Mouse (Mus musculus): ENCODE data around the gene Helz2. TPM values are rescaled to one million over a fixed set of nuclear protein-coding genes. Genes with fewer than 3 reads are reported as not detected.
A peak's percentile ranks its signal among the peaks of the same experiment; 100 is the strongest.
"Not testable (repeated sequence)": the region's sequence is repeated elsewhere in the genome, so short reads cannot be mapped to it uniquely, and the experiment has no call there.

Helz2 gene
- polyA plus RNA-seq, 1 experiment from 2014 or later: 0.39 TPM

DNA sequence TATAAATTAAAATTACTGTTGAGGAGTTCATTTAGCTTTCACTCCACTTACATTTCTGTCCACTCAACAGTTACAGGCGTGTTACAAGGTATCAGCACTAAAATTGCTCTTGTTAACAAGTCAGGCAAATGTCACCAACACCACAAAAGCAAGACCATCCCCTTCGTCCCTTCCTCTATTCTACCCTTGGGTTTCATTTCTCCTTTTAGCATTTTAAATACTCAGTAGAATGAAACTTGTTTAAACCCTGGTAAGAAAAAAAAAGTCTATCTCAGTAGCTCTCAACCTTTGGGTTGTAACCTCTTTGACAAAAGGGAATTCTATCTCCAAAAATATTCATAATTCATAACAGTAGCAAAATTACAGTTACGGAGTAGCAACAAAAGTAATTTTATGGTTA, 48.8 kb downstream of the Helz2 start:
- Histone ChIP-seq H3K4me2 (ENCODE audit: low read length) (no peak overlapping the region), H3K27ac (replicated peaks; ENCODE audit: low read depth, low read length) (no peak overlapping the region), H3K9me3 (ENCODE audit: control insufficient read depth, low read length) (no peaks in the 10 kb centered on the region), H3K9ac (replicated peaks; ENCODE audit: low read length) (no peak overlapping the region), H3K4me3 (replicated peaks; ENCODE audit: low read depth, low read length) (no peak overlapping the region), H3K4me1 (ENCODE audit: control insufficient read depth, insufficient read depth, low read length) (peaks cover 8% of the 10 kb centered on the region), H3K27me3 (ENCODE audit: control insufficient read depth, insufficient read depth, low read length) (no peaks in the 10 kb centered on the region), H3K36me3 (ENCODE audit: control insufficient read depth, insufficient read depth, low read length) (peaks cover 10% of the 10 kb centered on the region)
- DNase-seq (no peak), ATAC-seq (ENCODE audit: low FRiP score, low TSS enrichment) (no peak)
- 80% methylated on average over 3 of the region's 3 CpGs for WGBS

DNA sequence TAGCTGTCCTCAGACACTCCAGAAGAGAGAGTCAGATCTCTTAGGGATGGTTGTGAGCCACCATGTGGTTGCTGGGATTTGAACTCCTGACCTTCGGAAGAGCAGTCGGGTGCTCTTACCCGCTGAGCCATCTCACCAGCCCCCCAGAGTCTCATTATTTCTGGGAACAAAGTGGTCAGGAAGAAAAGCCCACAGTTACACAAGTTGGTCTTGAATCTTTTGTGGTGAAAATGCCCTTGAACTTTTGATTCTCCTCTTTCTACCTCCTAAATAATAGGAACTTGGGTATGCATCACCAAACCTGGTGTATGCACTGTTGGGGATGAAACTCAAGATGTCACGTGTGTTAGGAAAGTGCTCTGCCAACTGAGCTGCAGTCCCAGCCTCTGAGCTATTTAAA, 49.9 kb downstream of the Helz2 start:
- Histone ChIP-seq H3K36me3 (ENCODE audit: control insufficient read depth, insufficient read depth, low read length) (peaks cover 10% of the 10 kb centered on the region), H3K9ac (replicated peaks; ENCODE audit: low read length) (no peak overlapping the region), H3K27ac (replicated peaks; ENCODE audit: low read depth, low read length) (no peak overlapping the region), H3K4me2 (ENCODE audit: low read length) (no peak overlapping the region), H3K4me1 (ENCODE audit: control insufficient read depth, insufficient read depth, low read length) (peaks cover 8% of the 10 kb centered on the region), H3K9me3 (ENCODE audit: control insufficient read depth, low read length) (no peaks in the 10 kb centered on the region), H3K27me3 (ENCODE audit: control insufficient read depth, insufficient read depth, low read length) (no peaks in the 10 kb centered on the region), H3K4me3 (replicated peaks; ENCODE audit: low read depth, low read length) (no peak overlapping the region)
- DNase-seq: no peak
- ATAC-seq (ENCODE audit: low FRiP score, low TSS enrichment): no peak
- WGBS: 55% methylated on average over 4 of the region's 4 CpGs

DNA sequence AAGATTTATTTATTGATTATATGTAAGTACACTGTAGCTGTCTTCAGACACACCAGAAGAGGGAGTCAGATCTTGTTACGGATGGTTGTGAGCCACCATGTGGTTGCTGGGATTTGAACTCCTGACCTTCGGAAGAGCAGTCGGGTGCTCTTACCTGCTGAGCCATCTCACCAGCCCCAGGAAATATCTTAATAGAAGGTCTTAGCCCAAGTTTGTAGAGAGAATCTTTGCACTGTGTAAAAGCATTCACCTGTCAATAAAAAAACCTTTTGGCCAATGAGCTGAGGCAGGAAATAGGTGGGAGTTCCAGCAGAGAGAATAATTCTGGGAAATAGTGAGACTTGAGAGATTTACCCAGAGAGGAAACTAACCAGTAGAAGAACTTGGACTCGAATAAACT, 50.4 kb downstream of the Helz2 start:
- H3K9ac ChIP-seq (replicated peaks; ENCODE audit: low read length); H3K9me3 ChIP-seq (ENCODE audit: control insufficient read depth, low read length); H3K4me1 ChIP-seq (ENCODE audit: control insufficient read depth, insufficient read depth, low read length); ATAC-seq (ENCODE audit: low FRiP score, low TSS enrichment); H3K4me2 ChIP-seq (ENCODE audit: low read length); H3K27ac ChIP-seq (replicated peaks; ENCODE audit: low read depth, low read length); H3K4me3 ChIP-seq (replicated peaks; ENCODE audit: low read depth, low read length); H3K27me3 ChIP-seq (ENCODE audit: control insufficient read depth, insufficient read depth, low read length); DNase-seq; H3K36me3 ChIP-seq (ENCODE audit: control insufficient read depth, insufficient read depth, low read length): not testable (repeated sequence)
- 82% methylated on average over 4 of the region's 4 CpGs for WGBS

DNA sequence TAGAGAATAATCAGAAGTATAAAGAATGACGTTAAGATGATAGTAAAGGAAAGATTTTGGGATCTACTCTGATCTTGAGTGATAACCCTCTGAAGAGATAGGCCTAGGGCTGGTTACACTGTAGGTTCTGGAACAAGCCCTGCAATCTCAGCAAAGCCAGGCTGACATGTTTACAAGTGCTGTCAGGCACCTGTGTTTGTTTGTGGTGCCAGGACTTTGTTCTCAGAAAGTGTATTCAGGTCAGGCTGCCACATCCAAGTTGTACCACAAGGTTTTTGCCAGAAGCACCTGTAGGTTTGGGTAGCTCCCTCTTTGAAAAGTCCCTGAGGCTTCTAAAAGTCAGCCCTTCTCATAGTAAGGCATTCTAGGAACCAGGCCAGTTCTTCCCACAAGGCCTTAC, 52.5 kb downstream of the Helz2 start:
- H3K27me3 ChIP-seq (ENCODE audit: control insufficient read depth, insufficient read depth, low read length): no peaks in the 10 kb centered on the region
- H3K4me3 ChIP-seq (replicated peaks; ENCODE audit: low read depth, low read length): no peak overlapping the region
- no peak for ATAC-seq (ENCODE audit: low FRiP score, low TSS enrichment)
- H3K9me3 ChIP-seq (ENCODE audit: control insufficient read depth, low read length): no peaks in the 10 kb centered on the region
- peaks cover 10% of the 10 kb centered on the region for H3K36me3 ChIP-seq (ENCODE audit: control insufficient read depth, insufficient read depth, low read length)
- no peak overlapping the region for H3K4me2 ChIP-seq (ENCODE audit: low read length)
- no peak overlapping the region for H3K9ac ChIP-seq (replicated peaks; ENCODE audit: low read length)
- no peak overlapping the region for H3K27ac ChIP-seq (replicated peaks; ENCODE audit: low read depth, low read length)
- no peak for DNase-seq
- peaks cover 13% of the 10 kb centered on the region for H3K4me1 ChIP-seq (ENCODE audit: control insufficient read depth, insufficient read depth, low read length)
- 87% methylated on average over 1 of the region's 1 CpGs for WGBS

DNA sequence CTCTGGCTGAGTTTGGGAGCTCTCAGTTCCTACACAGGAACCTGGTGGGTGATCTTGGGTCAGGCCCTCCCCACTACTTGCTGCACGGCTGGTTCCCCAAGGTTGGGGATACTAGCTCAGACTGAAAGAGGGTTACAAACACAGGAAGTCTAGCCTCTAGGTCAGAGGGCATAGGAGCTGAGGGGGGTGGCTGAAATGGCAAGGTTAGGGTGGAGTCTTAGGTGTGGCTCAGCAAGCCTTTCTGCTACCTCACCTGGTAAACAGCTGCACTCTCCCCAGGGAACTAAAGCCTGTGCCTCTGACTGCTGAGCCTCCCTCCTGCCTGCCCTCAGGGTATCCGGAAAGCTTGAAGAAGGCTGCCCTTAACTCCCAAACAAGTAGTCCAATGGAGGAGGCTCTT, 53.1 kb downstream of the Helz2 start:
- DNase-seq: no peak
- no peak for ATAC-seq (ENCODE audit: low FRiP score, low TSS enrichment)
- H3K4me1 ChIP-seq (ENCODE audit: control insufficient read depth, insufficient read depth, low read length): peaks cover 13% of the 10 kb centered on the region
- peak overlapping the region; percentile 74 for H3K4me2 ChIP-seq (ENCODE audit: low read length)
- WGBS: 79% methylated on average over 2 of the region's 2 CpGs
- no peaks in the 10 kb centered on the region for H3K27me3 ChIP-seq (ENCODE audit: control insufficient read depth, insufficient read depth, low read length)
- no peaks in the 10 kb centered on the region for H3K9me3 ChIP-seq (ENCODE audit: control insufficient read depth, low read length)
- peak overlapping the region; percentile 79 for H3K4me3 ChIP-seq (replicated peaks; ENCODE audit: low read depth, low read length)
- peaks cover 10% of the 10 kb centered on the region for H3K36me3 ChIP-seq (ENCODE audit: control insufficient read depth, insufficient read depth, low read length)
- H3K9ac ChIP-seq (replicated peaks; ENCODE audit: low read length): no peak overlapping the region
- H3K27ac ChIP-seq (replicated peaks; ENCODE audit: low read depth, low read length): 0 out of 2 replicates have a peak overlapping the region, but pooled peaks have one; percentile 3

DNA sequence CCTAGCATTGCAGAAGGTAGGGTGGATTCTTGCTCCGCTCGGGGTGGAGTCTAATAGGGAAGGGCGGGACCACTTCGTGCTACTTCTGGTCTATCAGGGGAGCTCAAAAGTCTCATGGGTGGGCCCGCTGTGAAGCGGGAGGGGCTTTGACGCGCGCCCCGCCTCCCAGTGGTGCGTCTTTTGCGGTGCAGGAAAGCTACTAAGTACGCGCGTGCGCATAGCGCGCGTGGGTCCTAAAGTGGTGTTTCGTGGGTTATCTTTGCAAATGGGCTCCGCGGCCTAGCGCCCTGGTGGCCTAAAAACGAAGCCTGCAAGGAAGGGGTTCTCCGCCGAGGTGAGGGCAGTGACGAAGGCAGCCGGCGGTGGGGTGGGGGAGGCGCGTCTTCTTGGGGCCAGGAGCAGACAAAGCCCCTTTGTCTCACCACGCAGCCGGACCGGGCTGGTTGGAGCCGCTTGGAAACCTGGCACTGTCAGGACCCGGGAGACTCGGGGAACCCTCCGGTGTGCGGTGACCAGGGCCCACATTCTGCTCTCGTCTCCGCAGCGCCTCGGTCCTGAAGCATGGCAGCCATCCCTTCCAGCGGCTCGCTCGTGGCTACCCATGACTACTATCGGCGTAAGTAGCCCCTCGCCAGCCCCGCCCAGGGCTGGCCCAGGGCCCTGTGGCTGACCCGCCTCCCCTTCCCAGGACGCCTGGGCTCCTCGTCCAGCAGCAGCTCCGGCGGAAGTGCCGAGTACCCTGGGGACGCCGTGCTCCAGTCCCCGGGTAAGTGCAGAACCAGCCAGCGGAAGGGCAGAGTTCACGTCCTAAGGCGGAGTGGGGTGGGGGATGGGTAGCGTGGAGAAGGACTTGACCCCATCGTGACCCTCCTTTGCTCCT, 54.5 kb downstream of the Helz2 start, which contains the start of gene Ppdpf:
Gene Ppdpf, plus strand, starts transcription at position 127 of the 880 bp plus-strand sequence.
- peak within 1 kb of the TSS; percentile 74 for H3K4me2 ChIP-seq (ENCODE audit: low read length)
- H3K27ac ChIP-seq (replicated peaks; ENCODE audit: low read depth, low read length): peak within 1 kb of the TSS; percentile 97
- peak; percentile 94 for DNase-seq
- peak; percentile 86 for ATAC-seq (ENCODE audit: low FRiP score, low TSS enrichment)
- H3K4me1 ChIP-seq (ENCODE audit: control insufficient read depth, insufficient read depth, low read length): peaks cover 13% of the 10 kb centered on the region
- H3K27me3 ChIP-seq (ENCODE audit: control insufficient read depth, insufficient read depth, low read length): no peaks in the 10 kb centered on the region
- H3K9ac ChIP-seq (replicated peaks; ENCODE audit: low read length): peak within 1 kb of the TSS; percentile 99
- peak within 1 kb of the TSS; percentile 79 for H3K4me3 ChIP-seq (replicated peaks; ENCODE audit: low read depth, low read length)
- under 1% methylated on average over 64 of the region's 64 CpGs for WGBS
- H3K9me3 ChIP-seq (ENCODE audit: control insufficient read depth, low read length): no peaks in the 10 kb centered on the region
- H3K36me3 ChIP-seq (ENCODE audit: control insufficient read depth, insufficient read depth, low read length): peaks cover 10% of the 10 kb centered on the region

DNA sequence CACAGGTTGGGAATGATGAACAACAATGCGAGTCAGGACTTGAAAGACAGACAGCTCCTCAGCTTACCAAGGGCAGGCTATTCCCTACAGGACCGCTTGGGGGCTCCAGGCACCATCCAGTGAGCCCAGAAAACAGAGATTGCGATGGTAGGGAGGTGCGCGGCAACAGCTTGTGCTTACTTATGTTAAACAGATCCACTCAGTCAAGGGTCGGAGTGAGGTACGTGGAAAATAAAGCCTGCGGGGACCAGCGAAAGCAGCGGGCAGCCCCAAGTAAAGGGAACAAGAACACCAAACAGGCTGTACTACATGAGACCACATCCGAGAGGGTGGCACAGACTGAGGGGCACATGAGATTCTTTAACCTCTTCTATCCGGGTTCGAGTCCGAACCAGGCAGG, 55.2 kb downstream of the Helz2 start:
- Histone ChIP-seq H3K4me2 (ENCODE audit: low read length) (peak overlapping the region; percentile 74), H3K27me3 (ENCODE audit: control insufficient read depth, insufficient read depth, low read length) (no peaks in the 10 kb centered on the region), H3K4me1 (ENCODE audit: control insufficient read depth, insufficient read depth, low read length) (peaks cover 13% of the 10 kb centered on the region), H3K36me3 (ENCODE audit: control insufficient read depth, insufficient read depth, low read length) (peaks cover 10% of the 10 kb centered on the region), H3K9me3 (ENCODE audit: control insufficient read depth, low read length) (no peaks in the 10 kb centered on the region), H3K4me3 (replicated peaks; ENCODE audit: low read depth, low read length) (peak overlapping the region; percentile 79), H3K9ac (replicated peaks; ENCODE audit: low read length) (peak overlapping the region; percentile 99), H3K27ac (replicated peaks; ENCODE audit: low read depth, low read length) (peak overlapping the region; percentile 97)
- peak; percentile 82 for ATAC-seq (ENCODE audit: low FRiP score, low TSS enrichment)
- DNase-seq: peak; percentile 94
- under 1% methylated on average over 14 of the region's 14 CpGs for WGBS

DNA sequence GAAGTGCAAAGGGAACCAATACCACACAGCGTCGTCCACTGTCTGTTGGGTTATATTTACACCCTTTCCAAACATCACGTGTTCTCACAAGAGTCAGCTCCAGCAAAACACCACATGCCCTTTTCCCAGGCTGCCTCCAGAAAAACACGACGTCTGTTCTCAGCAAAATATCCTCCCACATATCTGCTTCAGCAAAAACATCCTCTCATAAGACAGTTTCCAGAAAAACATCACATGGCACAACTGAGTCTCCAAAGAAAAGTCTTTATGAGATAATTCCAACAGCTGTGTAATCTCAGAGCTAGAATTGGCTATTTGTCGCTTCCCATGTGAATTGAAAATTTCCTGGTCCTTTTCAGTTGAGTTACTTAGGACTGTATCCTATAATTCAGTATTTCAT, 60.9 kb downstream of the Helz2 start:
- no peak for DNase-seq
- 86% methylated on average over 6 of the region's 6 CpGs for WGBS

DNA sequence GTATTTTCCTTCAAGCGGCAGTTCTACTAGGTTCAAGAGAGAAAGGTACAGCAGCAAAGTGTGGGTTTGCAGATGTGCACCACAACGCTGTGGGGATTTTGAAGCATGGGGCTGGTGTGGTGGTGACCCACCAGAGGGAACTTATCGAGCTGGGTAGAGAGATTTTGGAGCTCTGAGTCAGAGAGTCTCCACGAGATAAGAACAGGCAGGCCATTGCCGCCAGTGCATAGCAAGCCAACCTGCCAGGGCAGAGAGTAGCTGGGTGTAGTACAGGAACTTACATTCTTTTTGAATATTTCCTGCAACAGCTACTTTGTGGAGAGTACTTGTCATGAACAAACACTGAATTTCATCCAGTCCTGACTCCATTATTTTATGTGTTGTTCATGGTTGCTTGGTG, 63.4 kb downstream of the Helz2 start:
- Histone ChIP-seq H3K27ac (replicated peaks; ENCODE audit: low read depth, low read length) (no peak overlapping the region), H3K9ac (replicated peaks; ENCODE audit: low read length) (no peak overlapping the region), H3K4me1 (ENCODE audit: control insufficient read depth, insufficient read depth, low read length) (no peaks in the 10 kb centered on the region), H3K27me3 (ENCODE audit: control insufficient read depth, insufficient read depth, low read length) (no peaks in the 10 kb centered on the region), H3K4me3 (replicated peaks; ENCODE audit: low read depth, low read length) (no peak overlapping the region), H3K4me2 (ENCODE audit: low read length) (no peak overlapping the region), H3K9me3 (ENCODE audit: control insufficient read depth, low read length) (no peaks in the 10 kb centered on the region), H3K36me3 (ENCODE audit: control insufficient read depth, insufficient read depth, low read length) (no peaks in the 10 kb centered on the region)
- no peak for ATAC-seq (ENCODE audit: low FRiP score, low TSS enrichment)
- no peak for DNase-seq
- WGBS: 85% methylated on average over 5 of the region's 5 CpGs

More for the DNA sequence above, 60.9 kb downstream of the Helz2 start:
- Histone ChIP-seq H3K4me1 (ENCODE audit: control insufficient read depth, insufficient read depth, low read length) (no peaks in the 10 kb centered on the region), H3K9ac (replicated peaks; ENCODE audit: low read length) (no peak overlapping the region), H3K27ac (replicated peaks; ENCODE audit: low read depth, low read length) (no peak overlapping the region), H3K4me3 (replicated peaks; ENCODE audit: low read depth, low read length) (no peak overlapping the region), H3K9me3 (ENCODE audit: control insufficient read depth, low read length) (no peaks in the 10 kb centered on the region), H3K4me2 (ENCODE audit: low read length) (no peak overlapping the region), H3K27me3 (ENCODE audit: control insufficient read depth, insufficient read depth, low read length) (no peaks in the 10 kb centered on the region), H3K36me3 (ENCODE audit: control insufficient read depth, insufficient read depth, low read length) (no peaks in the 10 kb centered on the region)
- no peak for ATAC-seq (ENCODE audit: low FRiP score, low TSS enrichment)
